Mouse (Mus musculus) stomach, postnatal 0 days (tissue): ENCODE results near the gene Add2.
"Not testable (repeated sequence)": the region's sequence is repeated elsewhere in the genome, so short reads cannot be mapped to it uniquely, and the experiment has no call there.

Experiments
- CTCF ChIP-seq: IDR thresholded peaks from 2 replicates; pipeline ENCODE4 v1.5.1; 2016; ENCODE audit warnings: antibody characterized with exemption, low read depth, mild to moderate bottlenecking, moderate library complexity
- EP300 ChIP-seq: optimal IDR thresholded peaks from 2 replicates; pipeline ENCODE3; 2016; ENCODE audit warnings: antibody characterized with exemption

DNA sequence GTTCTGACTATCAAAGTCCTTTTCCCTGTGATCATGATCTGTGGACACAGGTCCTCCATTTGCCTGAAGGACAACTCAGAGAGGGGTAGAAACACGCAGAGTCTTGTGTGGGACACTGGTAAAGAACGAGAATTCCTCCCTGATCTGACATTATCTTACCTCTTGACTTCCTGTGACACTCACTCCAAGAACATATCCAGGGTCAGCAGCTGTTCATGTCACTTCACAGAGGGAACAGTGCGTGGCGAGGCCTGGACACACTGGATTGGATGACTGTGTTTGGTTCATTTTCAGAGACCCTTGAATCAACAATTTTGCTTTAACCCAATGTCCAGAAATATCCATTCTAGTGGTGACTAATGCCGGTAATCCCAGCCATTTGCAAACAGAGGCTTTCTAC is 38.9 kb upstream of the Add2 start:
- TF ChIP-seq CTCF, EP300: not testable (repeated sequence)
